Comparison of ENCODE assay signal across 8 mouse cellular contexts in genomic region chr14:105588391-105589163, GRCm38 (mm10).
DNase-seq lines count a peak whose midpoint lies in the region; ATAC-seq and TF ChIP-seq lines count a peak whose summit lies in the region.

No protein-coding gene starts in this region.

- no peak for TF ChIP-seq POLR2A in lung, adult 2 months (IDR thresholded peaks at IDR 0.05; ENCODE audit: borderline replicate concordance, extremely low read depth, low read depth, low read length)

- H3K4me1 ChIP-seq in lung, adult 2 months (ENCODE audit: control insufficient read depth, insufficient read depth, low read length), result no peaks in the 10 kb centered on the region
- peaks cover 12% of the 10 kb centered on the region for H3K4me1 ChIP-seq in embryonic facial prominence, embryonic 15.5 days
- H3K4me1 ChIP-seq in hindbrain, embryonic 13.5 days (replicated peaks), result peaks cover 24% of the 10 kb centered on the region; the same call in 1 of the 2 replicates

- DNase-seq in lung, adult 2 months, result no peak
- DNase-seq in lung, postnatal 14 days, result no peak
- peak; percentile 48 for DNase-seq in left cerebral cortex, postnatal 4 days
- DNase-seq in right cerebral cortex, postnatal 10 days (ENCODE audit: low spot score in 2 of 2), result peak; percentile 71 to 89
- DNase-seq in thymus, adult 18-20 months, result no peak
- DNase-seq in thymus, postnatal 36 days, result no peak

- no peak overlapping the region; the same call in 1 of the 2 replicates for H3K4me2 ChIP-seq in embryonic facial prominence, embryonic 15.5 days (replicated peaks)
- no peak overlapping the region for H3K4me2 ChIP-seq in hindbrain, embryonic 13.5 days

- H3K9me3 ChIP-seq in embryonic facial prominence, embryonic 15.5 days (replicated peaks), result no peaks in the 10 kb centered on the region
- no peaks in the 10 kb centered on the region for H3K9me3 ChIP-seq in hindbrain, embryonic 13.5 days

- 0 out of 2 replicates have a peak overlapping the region, but pooled peaks have one; percentile 17 for H3K27ac ChIP-seq in embryonic facial prominence, embryonic 15.5 days (replicated peaks)
- peak overlapping the region; percentile 77 for H3K27ac ChIP-seq in hindbrain, embryonic 13.5 days

- H3K27me3 ChIP-seq in embryonic facial prominence, embryonic 15.5 days, result no peaks in the 10 kb centered on the region
- no peaks in the 10 kb centered on the region for H3K27me3 ChIP-seq in hindbrain, embryonic 13.5 days

- intact Hi-C loops in left cerebral cortex, postnatal 4 days (cut with DNase I), result no loop called here

- H3K9ac ChIP-seq in embryonic facial prominence, embryonic 15.5 days, result no peak overlapping the region
- H3K9ac ChIP-seq in hindbrain, embryonic 13.5 days, result no peak overlapping the region

- peak; percentile 78; the same call in 1 of the 2 replicates for ATAC-seq in embryonic facial prominence, embryonic 15.5 days (ENCODE audit: insufficient number of reproducible peaks, low FRiP score, low TSS enrichment, low read depth)
- peak; percentile 94 for ATAC-seq in hindbrain, embryonic 13.5 days (ENCODE audit: low FRiP score)

- peak overlapping the region; percentile 29 for H3K4me3 ChIP-seq in lung, adult 2 months (replicated peaks; ENCODE audit: extremely low read depth, low read depth, low read length)
- H3K4me3 ChIP-seq in embryonic facial prominence, embryonic 15.5 days (replicated peaks), result no peak overlapping the region
- H3K4me3 ChIP-seq in hindbrain, embryonic 13.5 days, result no peak overlapping the region

- no peaks in the 10 kb centered on the region for H3K36me3 ChIP-seq in embryonic facial prominence, embryonic 15.5 days
- H3K36me3 ChIP-seq in hindbrain, embryonic 13.5 days, result no peaks in the 10 kb centered on the region

- no peak for TF ChIP-seq CTCF in lung, adult 2 months (IDR thresholded peaks at IDR 0.05; ENCODE audit: insufficient read depth, low read length)

- 54% methylated on average over 15 of the region's 15 CpGs for WGBS in lung, adult 2 months
- WGBS in embryonic facial prominence, embryonic 15.5 days, result 44% methylated on average over 15 of the region's 15 CpGs
- WGBS in hindbrain, embryonic 13.5 days, result 52% methylated on average over 15 of the region's 15 CpGs

Comparison
In these comparisons a context has a peak if more than half of its experiments do, and no peak if none do; other contexts are left out.
1. DNase-seq: peak in left cerebral cortex, postnatal 4 days (single experiment) and right cerebral cortex, postnatal 10 days (2 of 2); none in lung, adult 2 months (single experiment), lung, postnatal 14 days (single experiment), thymus, adult 18-20 months (0 of 2) and thymus, postnatal 36 days (0 of 2).